Mouse (Mus musculus): ENCODE data around the gene Aig1.

The Aig1 gene

DNA sequence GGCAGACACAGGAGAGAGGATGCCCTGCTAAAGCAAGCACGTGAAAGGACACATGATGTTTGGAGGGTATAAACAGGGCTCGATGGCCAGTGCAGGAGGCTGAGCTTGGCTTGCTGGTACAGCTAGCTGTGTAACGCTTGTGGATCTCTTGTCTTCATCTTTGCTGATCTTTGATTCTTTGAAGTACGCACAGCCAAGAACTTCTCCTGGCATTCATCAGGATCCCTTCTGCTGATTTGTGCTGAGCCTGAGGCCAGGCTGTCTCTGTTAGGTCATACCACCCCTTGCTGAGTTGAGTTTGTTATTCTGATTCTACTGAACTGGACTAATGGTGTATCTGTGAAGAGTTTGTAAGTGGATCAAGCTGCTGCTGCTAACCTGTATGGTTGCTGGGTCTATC is 175.5 kb downstream of the Aig1 start:
- DNase-seq: no peak

DNA sequence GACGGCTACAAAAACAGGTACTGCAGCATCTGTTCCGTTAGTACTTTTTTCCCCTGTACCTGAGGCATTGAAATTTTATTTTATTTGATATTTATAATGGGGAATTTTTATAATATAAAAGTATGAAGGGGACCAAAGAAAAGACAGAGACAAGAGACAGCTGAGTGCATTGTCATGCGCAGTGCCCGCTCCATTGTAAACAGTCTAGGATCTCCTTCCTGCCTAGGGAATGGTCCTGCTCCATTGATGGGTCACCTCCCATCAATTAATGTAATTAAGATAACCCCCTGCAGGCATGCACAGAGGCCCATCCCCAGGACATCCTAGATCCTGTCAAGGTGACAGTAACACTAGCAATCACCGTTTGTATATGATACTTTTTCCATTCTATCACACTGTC is 178.0 kb downstream of the Aig1 start:
- no peak for DNase-seq

DNA sequence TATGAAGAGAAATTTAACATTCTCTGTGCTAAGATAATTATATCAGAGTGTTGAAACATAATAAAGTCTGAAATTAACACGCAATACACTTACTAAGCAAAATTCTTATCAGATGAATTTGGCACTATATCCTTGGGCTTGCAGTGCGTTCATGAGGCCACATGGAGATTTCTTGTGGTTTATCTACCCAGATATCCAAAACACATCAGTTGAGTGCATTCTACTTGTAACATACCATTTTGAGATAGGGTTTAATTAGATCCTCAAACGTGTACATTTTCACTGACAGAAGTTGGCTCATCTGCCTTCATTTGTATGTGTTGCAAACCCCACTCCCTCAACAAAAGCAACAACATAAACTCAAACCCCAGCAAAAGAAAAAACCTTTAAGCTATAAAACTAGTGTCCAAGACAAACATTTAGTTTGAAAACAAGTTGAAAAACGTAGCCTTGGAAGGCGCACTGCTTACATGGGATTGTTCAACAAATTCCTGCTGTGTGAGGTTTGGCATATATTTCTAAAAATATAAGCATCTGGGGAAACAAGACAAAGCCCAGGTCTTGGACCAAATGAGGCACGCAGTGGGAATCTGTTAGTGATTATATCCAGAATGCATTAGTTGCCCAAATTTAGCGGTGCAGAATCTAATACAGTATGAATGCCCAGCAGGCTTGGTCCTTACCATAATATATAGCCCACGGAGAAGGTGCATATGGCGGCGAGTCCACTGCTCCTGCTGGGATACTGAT is 178.8 kb downstream of the Aig1 start:
- no peak for DNase-seq

DNA sequence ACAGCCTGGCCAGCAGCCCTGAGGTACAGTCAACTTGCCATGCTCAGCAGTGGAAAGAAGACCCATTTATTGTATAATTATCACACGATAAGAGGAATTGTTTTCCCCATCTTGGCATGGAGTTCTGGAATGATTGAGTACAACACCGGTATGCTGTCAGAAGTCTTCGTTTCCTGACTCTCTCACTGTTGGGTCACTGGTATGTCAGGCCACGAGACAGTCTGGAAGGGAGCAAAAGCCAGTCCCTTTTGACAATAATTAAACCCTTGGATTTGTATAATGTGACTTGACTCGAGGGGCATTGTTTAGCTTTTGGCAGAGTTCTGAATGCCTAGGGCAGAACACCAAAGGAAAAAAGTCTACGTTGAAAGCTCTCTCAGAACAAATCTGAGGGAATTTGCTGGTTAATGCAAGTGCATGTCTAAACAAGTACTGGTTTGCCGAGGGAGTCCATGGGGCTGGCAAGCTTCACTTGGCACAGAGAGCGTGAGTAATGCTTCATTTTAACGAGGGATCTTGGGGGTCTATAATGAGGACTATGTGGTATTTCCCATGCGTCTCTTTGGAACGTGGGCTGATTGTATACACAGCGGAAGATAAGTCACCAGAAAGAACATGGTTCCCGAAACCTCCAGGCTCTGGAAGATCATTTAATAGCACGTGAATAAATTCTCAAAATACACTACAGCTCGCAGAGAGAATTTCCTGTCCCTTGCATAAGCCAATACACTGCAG is 180.2 kb downstream of the Aig1 start:
- no peak for DNase-seq

DNA sequence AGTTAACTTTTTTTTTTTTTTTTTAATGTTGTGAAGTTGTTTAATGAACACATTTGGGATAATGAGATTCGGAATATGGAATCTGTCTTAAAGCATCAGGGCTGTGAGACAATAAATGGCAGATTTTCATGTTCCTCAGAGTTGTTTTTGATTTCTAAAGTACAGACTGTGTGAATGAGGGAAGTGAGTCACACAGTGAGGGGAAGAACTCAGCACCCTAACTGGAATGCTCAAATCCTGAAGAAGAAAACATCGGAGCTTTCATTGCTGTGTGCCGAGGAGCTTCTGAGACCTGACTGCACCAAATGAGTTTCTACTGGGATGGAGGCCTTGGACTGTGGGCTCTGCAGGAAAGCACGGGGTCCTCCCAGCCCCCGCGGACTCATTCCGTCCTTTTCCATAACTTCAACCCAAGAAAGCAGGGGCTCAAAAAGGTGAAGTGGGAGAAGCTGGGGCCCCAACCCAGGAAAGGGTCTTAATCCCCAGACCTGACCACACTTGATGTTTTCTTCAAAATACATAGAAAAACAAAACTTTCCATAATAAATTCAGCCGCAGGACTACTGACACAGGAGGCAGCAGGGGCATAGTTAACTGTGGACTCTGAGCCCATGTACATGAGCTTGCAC is 181.5 kb downstream of the Aig1 start:
- no peak for DNase-seq

DNA sequence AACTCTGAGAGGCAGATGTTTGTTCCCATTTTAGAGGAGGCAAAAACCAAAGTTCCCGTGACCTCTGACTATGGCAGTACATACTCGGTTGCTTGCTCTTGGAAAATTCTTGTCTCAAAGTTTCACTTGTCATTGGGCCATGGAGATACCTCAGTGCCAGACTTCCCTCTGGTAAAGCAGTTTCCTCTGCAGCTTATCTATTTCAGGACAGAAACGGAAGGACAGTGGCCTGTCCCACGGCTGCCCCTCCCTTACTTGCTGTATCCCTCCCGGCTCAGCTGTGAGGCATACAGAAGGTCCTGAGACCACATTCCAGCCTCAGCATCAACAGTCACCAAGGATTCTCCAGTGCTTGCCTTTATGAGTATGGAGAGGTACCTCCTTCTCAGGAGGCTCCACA is 182.7 kb downstream of the Aig1 start:
- DNase-seq: peak; percentile 28

DNA sequence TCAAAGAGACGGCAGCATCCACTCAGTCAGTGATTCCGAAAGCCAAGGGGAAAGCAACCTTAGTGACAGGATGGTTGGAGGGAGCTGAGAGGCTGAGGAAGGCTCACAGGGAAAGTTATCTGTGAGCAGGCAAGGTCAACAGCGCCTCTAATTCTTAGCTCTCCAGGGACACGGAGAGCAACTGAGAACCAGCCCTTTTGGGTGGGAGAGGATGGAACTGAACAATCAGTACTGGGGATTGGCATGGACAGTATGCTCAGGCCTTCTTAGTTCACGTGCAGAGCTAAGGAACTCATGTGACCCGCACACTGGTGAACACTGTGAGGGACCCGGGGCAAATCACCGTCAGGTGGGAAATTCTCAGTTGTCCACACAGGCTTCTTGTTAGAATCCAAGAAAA is 183.4 kb downstream of the Aig1 start:
- DNase-seq: no peak

DNA sequence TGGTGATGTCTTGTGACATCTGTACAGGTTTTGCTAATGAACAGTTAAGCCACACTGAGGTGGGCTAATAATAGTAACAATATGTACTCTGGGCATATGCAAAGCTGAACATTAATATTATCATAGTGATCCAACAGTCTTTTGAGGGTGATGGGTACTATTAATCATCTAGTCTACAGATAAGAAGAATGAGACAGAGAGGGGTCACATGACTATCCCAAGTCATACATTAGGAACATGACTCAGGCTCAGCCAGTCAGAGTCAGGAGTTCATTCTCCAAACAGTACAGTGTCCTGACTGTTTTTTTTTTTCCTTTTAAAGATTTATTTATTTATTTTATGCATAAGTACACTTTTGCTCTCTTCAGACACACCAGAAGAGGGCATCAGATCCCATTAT is 184.3 kb downstream of the Aig1 start:
- DNase-seq: no peak

DNA sequence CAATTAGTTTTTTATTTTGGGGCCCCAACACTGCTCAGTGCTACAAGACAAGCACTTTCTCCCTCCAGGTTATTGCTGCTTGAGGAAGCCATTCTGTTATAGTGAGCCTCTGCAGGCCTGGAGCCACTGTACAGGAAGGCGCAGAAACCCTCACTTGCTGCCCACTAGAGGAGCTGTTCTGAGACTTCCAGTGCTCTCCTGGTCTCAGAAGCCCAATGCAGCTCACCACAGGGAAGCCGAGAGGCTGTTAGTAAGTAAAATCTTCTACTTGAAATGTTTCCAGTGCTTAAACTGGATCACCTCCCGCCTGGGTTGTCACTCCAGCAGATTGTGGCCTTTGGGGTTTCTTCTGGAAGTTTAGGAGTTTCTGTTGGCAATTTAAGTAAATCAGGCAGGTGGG is 186.2 kb downstream of the Aig1 start:
- DNase-seq: peak; percentile 9

DNA sequence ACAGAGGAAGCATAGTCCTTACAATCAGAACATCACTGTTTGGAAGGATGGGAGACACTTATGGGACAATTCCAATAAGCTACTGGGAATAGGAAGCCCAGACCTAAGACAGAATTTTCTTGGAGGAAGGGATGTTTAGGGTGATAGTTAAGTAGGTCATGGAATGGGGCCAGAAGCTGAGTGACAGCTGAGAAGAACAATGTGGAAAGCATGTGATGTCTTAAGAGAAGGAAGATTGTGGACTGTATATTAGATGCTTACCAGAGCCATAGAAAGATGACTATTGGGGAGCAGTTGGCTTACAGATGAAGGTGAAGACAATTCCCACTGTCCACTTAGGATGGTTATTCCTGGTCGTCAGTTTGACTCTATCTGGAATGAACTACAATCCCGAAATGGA is 191.3 kb downstream of the Aig1 start:
- DNase-seq: no peak

DNA sequence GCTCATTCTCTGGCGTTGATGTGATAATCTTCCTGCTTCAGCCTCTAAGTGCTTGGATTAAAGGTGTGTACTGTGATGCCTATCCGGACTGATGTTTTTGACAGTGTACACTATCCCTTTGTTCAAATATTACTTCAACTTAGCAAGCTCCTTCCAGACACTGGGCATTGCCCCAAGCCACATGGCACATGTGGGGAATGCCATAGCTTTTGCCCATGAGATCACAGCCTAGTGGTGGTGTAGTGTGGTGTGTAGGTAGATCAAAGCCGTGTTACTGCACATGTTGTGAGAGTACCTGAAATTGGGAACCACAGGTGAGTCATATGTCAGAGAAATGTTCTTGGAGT is 193.8 kb downstream of the Aig1 start:
- no peak for DNase-seq

DNA sequence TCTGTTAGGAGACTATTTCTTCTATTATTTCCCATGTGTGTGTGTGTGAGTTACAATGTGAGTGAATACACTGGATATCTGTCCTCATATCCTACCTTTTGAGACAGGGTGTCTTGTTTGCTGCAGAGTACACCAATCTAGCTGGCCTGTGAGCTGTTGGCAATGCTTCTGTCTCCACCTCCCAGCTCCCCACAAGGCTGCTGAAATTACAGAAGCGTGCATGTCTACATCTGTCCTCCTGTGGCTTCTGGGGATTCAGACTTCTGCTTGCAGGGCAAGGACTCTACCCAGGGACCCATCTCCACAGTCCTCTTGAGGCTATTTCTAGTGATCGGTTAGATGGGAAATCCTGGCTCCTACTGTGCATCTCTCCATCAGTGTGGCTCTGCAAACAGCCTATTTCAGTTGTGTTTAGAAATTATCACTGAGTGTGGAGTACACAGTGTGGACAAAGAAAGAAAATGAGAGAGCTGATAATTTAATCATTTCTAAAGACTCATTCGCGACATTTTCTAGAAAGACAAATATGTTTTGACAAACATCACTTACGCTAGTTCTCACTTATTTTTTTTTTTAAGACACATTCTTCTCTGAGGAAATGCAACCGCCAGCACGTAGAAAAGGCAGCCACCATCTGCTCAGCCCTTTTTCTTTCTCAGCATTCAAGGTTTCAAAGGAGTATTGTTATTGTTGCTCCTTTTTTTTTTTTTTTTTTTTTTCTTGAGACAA is 194.3 kb downstream of the Aig1 start:
- no peak for DNase-seq

DNA sequence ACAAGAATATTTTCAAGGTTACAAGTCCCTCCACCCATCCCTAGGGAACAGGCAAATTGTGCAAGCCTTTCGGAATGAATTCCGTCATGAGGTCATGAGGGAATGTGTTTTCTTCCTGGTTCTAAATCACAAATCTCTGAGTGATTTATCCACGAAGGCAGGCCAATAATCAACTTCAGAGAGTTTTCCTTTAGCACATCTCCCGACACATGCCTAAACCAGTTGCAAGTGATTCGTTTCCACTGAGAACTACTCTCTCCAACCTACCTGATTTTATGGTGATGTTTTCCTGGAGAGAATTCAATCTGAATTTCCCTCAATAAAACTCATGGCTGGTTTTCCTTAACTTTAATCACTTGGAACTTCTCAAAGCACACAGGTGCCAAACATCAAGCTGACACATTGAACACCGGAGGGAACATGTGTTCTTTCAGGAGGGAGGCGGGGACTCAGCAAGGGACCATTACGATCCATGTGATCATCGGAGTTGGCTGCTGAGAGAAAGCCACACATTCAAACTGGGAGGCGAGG is 201.5 kb downstream of the Aig1 start:
- no peak for DNase-seq

DNA sequence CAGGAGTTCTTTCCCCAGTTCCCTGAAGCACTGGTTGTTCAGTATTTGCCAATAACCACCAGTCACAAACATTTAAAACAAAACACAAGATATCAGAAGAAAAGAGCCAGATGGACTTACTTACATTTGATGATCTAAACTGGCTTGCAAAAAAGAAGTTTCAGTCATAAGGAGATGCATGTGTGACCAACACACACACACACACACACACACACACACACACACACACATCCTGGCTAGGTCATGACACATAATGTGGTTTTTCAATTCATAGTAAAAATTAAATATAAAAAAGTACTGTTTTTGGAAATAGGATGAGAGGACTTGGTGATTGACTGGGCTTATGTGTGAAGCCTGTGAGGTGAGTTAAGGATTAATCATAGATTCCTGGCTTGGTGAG is 205.3 kb downstream of the Aig1 start:
- no peak for DNase-seq

DNA sequence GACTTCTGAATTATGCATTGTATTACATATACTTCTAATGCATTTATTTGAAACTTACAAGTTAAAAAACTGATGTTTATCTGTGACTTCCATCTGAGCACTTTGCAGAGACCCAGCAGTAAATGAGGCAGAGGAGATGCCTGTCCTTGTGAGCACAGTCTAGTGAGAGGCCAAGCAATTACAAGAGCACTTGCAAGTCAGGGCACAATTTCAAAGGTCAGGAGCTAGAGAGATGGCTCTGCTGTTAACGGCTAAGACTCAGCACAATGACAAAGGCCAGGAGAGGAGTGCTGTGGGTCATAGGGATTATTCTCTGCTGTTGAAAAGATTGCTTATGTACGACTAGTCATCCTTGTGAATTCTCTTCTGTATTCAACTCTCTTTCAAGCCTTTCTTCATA is 209.0 kb downstream of the Aig1 start:
- DNase-seq: no peak

DNA sequence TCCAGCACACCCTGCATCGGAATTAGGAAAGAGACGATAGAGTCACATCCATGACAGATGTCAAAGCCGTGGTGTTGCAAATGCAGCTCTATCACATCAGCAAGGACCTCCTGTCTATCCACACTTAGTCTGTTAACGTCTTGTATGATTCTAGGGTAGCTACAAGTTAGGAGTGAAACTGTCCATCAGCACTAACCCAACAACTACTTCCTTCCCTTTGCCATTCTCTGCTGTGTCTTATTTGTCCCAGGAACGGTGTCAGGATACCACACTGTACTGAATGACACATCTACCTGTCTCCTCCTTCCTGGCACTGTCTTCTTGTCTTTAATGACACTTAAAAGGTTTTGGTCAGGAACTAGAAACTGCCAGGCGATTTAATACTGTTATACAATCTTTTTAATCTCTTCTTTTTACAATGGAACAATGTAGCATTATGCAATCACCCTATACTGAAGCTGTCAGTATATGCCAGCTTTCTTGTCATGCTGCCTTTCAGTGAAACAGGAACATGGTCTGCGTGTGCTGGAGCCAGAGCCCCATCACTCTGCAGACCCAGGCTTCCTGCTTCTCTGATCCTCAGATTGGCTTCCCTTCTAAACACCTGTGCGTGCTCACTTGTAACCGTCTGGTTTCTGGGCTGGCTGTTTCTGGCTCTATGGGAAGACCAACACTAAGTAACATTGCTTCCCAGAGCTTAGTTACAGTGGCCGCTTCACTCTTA is 214.9 kb downstream of the Aig1 start:
- no peak for DNase-seq

DNA sequence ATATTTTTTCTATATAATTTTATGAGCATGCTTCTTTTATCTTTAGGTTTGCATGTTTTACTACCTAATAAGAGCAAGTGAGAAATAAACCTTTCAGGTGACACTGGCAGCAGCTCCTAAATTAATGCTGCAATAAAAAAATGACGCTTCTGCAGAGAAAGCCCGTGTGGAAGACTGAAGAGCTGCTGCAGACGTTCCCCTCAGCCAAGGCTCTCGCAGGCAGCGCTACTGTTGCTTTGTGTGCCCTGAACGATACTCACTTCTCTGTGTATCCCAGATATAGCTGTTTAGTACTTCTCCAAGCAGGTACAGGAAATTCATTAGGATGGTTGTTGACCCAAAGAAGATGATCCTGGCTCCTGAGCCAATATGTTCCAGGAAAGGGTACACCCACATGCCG is 215.5 kb downstream of the Aig1 start:
- DNase-seq: no peak

DNA sequence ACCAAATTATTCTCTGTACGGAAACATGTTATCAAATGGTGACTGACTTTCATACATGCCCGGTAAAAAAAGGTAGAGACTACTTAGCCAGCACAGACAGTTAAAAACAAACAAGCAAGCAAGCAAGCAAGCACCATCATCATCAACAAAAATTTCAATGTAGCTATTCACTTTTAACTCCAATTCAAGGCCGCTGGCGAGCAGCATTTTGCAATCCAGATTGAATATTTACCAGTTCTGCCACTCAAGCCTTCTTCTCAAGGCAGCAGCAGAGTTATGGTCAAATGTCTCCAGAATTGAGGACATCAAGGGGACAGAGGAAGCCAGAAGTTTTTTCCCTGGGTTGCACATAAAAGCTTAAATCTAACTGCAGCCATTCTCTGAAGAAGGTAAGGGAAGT is 216.7 kb downstream of the Aig1 start:
- no peak for DNase-seq

DNA sequence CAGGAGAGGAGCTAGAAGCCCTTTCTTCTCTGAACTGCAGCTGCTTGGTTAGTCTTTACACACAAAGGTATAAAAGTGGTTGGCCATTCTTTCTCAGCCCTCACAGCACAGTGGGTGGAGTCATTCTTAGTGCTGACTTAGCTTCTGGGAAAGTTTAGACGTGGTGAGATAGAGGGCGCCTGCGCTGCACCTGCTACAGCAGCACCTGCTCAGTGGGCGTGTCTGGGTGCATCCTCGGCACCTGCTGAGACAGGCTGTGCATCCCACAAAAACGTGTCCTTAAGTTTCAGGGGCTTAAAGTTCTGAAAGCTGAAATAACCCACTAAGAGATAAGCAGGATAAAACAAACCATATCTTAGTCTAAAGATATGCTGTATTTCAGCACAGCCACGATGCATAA is 227.0 kb downstream of the Aig1 start:
- peak; percentile 7 for DNase-seq

DNA sequence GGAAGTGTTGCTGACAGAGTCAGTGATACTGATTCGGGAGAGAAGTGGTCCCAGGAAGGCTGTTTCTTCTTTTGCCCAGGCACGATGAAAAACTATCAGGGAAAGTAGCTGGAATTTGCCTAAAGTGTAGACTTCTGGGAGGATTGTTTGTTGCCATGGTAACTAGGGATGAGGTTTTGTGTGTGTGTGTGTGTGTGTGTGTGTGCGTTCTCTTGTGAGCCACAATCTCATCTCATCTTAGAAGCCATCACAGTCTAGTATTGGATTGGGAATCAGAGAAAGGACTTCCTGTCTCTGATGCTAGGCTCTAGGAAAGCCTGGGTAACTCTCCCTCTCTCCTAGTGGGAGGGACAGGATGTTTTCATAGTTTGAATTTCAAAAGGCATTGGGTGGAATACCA is 237.0 kb downstream of the Aig1 start:
- DNase-seq: no peak

DNA sequence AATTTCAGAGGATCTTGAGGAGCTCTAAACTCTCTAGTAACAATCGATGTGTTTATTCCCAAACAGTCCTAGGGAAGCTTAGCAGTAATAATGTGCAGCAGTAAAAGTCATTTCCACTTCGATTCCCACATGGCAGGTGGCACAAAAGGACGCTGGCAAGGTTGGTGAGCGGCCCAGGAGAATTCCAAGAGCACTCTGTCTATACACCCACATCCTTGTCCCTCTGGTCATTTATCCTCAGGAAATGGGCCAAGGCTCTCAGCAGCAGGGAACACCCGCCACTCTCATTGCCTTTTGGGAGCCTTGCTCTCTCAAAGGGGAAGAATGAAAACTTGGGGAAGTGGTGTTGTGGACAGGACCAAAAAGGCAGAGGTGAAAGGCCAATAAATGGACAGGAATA is 245.0 kb downstream of the Aig1 start:
- no peak for DNase-seq

DNA sequence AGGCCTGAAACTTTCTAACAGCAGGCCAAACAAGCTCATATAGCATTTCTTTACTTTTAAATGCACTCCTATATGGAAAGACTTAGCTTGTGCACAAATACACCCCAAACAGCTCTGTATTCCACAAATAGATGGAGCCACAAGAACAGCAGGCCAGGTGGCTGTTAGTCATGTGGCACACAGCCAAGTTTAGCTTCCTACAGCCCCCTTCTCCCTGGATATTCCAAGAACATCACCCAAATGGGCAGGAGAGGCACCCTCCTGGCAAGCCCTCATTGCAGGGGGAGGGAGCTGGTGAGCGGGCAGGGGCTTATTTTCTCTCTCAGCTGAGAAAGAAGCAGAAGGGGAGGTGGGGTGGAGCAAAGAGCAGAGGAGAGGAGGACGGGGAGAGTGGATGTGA is 267.9 kb downstream of the Aig1 start:
- no peak for DNase-seq

DNA sequence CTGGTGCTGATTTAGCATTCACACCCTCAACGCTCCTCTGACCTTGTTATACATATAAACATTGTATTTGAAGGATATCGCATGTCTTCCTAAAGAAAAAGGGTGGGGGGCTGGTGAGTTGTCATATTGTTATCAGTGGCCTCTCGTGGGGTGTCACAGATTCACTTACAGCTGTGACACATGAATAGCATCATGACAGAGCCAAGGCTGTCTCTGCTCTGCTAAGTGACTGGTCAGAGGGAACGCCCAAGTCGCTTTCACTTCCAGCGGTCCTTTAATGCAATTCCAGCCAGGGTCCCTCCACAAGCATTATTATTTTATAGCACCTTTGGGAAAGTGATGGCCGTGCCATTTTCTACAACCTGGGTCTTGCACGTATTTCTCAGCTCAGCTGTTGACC is 271.3 kb downstream of the Aig1 start:
- no peak for DNase-seq
